25 mouse cellular contexts compared by ENCODE assay signal in the genomic region with DNA sequence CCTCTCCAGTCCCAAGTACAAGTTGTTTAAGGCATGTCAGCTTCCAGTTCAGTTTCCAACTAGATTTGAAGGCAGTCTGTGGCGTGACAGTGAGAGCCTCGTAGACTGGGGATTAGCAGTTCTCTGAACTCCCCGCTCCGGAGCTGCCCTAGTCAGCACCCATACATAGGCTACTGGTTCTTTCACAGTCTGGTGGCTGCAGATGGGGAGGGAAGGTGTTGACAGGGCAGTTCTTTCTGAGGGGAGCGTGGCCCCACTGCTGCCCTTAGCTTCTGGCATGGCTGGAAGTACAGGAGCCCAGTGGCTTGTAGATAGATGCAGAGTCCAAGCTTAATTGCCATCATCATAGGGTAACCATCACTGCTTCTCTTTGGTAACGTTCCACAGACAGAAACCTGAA.
"Had no signal": no experiment of that assay in that cellular context is flagged by ENCODE, and none has a peak within 500 bp of the region (broad histone marks: within the 10 kb centered on the region; RNA-seq: fewer than 3 reads in every experiment).

No protein-coding gene starts in this region.

- ATAC-seq: forebrain, embryonic 15.5 days; forebrain, postnatal 0 days; hindbrain, postnatal 0 days; intestine, embryonic 16.5 days; liver, embryonic 12.5 days had no signal

- DNase-seq: forebrain, postnatal 0 days; gastrocnemius, postnatal 14 days; gastrocnemius, postnatal 36 days; heart, adult 18-20 months; heart, postnatal 14 days; kidney, adult 11 months; kidney, adult 2 months; kidney, adult 9 months; kidney, postnatal 14 days; kidney, postnatal 36 days; layer of hippocampus, adult 9-11 months; layer of hippocampus, postnatal 36 days; left cerebral cortex, postnatal 4 days; lung, adult 18-20 months had no signal

- H3K27ac ChIP-seq: forebrain, embryonic 15.5 days; hindbrain, embryonic 13.5 days; hindbrain, embryonic 15.5 days; hindbrain, postnatal 0 days; kidney, embryonic 15.5 days; kidney, postnatal 0 days; limb, embryonic 13.5 days; limb, embryonic 15.5 days; liver, embryonic 12.5 days; liver, embryonic 14.5 days had no signal

- H3K4me1 ChIP-seq: kidney, embryonic 15.5 days; liver, embryonic 12.5 days had no signal

- H3K27me3 ChIP-seq: forebrain, embryonic 15.5 days; hindbrain, embryonic 13.5 days; hindbrain, embryonic 15.5 days; kidney, embryonic 15.5 days; liver, embryonic 12.5 days had no signal

- H3K9me3 ChIP-seq: forebrain, embryonic 15.5 days; hindbrain, embryonic 13.5 days; hindbrain, embryonic 15.5 days; kidney, embryonic 15.5 days; limb, embryonic 13.5 days; limb, embryonic 15.5 days; liver, embryonic 12.5 days had no signal

- H3K9ac ChIP-seq: forebrain, embryonic 15.5 days; forebrain, postnatal 0 days; hindbrain, embryonic 13.5 days; hindbrain, embryonic 15.5 days; kidney, embryonic 15.5 days; limb, embryonic 13.5 days; limb, embryonic 15.5 days; liver, embryonic 12.5 days; liver, embryonic 14.5 days had no signal

- H3K4me2 ChIP-seq: forebrain, embryonic 15.5 days; hindbrain, embryonic 13.5 days; hindbrain, embryonic 15.5 days; kidney, embryonic 15.5 days; limb, embryonic 13.5 days; limb, embryonic 15.5 days; liver, embryonic 12.5 days had no signal

- H3K36me3 ChIP-seq: forebrain, embryonic 15.5 days; hindbrain, embryonic 13.5 days; hindbrain, embryonic 15.5 days had no signal

- H3K4me3 ChIP-seq: forebrain, embryonic 15.5 days; hindbrain, embryonic 13.5 days; hindbrain, embryonic 15.5 days; kidney, embryonic 15.5 days; limb, embryonic 13.5 days; limb, embryonic 15.5 days; liver, embryonic 12.5 days had no signal
